Mouse (Mus musculus): ENCODE results near the gene Mtr. TPM values are rescaled to one million over a fixed set of nuclear protein-coding genes. Genes with fewer than 3 reads are reported as not detected.

Gene Mtr
- 3.5 and 4.0 TPM in 2 replicates for polyA plus RNA-seq (2012; rRNA removed)
- polyA plus RNA-seq (2014; fragmentation: Nextera tagmentation; extraction: Ambion mirVana), result 9.6 and 11.7 TPM in 2 replicates

- H3K27ac ChIP-seq, result peak within 1 kb of the TSS; percentile 78
- peak within 1 kb of the TSS; percentile 92 for H3K4me2 ChIP-seq (ENCODE audit: low read depth)
- H3K27me3 ChIP-seq (ENCODE audit: control insufficient read depth, insufficient read depth, low read length), result no peaks in the 10 kb centered on the region
- peak within 1 kb of the TSS; percentile 84 to 92 for H3K4me3 ChIP-seq (ENCODE audit: insufficient read depth in 1 of 2, low read depth in 2 of 2, low read length in 2 of 2)
- peaks cover 4% of the 10 kb centered on the region; the same call in 1 of the 2 replicates for H3K36me3 ChIP-seq (replicated peaks; ENCODE audit: control insufficient read depth, insufficient read depth, low read depth)
- DNase-seq (ENCODE audit: low read depth in 3 of 3, low spot score in 3 of 3), result peak; percentile 89 to 93 (median 90)
- WGBS (ENCODE audit: insufficient replicate concordance), result under 1% methylated on average over 69 of the region's 69 CpGs
- peak within 1 kb of the TSS; percentile 75 for H3K9ac ChIP-seq (replicated peaks)
- TF ChIP-seq CTCF (IDR thresholded peaks at IDR 0.05; ENCODE audit: low read depth), result no peak
- TF ChIP-seq EP300 (IDR thresholded peaks at IDR 0.05; ENCODE audit: low read depth), result no peak
- H3K4me1 ChIP-seq (replicated peaks; ENCODE audit: control insufficient read depth in 2 of 2, insufficient read depth in 2 of 2, low read length in 1 of 2), result peaks cover 13 to 18% of the 10 kb centered on the region in 2 experiments
- ATAC-seq (ENCODE audit: insufficient read depth), result peak; percentile 99
- H3K9me3 ChIP-seq (ENCODE audit: control insufficient read depth, low read length), result no peaks in the 10 kb centered on the region; the same call in 1 of the 2 replicates
Measured at GRCm38 (mm10) chr13:12257391-12258380, at the start of gene Mtr. Gene Mtr, minus strand, starts transcription at chr13:12258113.

- no peak for TF ChIP-seq CTCF (IDR thresholded peaks at IDR 0.05; ENCODE audit: low read depth)
- no peak for TF ChIP-seq EP300 (IDR thresholded peaks at IDR 0.05; ENCODE audit: low read depth)
- H3K9ac ChIP-seq (replicated peaks), result no peak overlapping the region
- H3K36me3 ChIP-seq (replicated peaks; ENCODE audit: control insufficient read depth, insufficient read depth, low read depth), result no peaks in the 10 kb centered on the region
- H3K27ac ChIP-seq, result no peak overlapping the region
- ATAC-seq (ENCODE audit: insufficient read depth) (no peak), DNase-seq (ENCODE audit: low read depth in 3 of 3, low spot score in 3 of 3) (no peak)
- H3K27me3 ChIP-seq (ENCODE audit: control insufficient read depth, insufficient read depth, low read length), result no peaks in the 10 kb centered on the region
- no peak overlapping the region for H3K4me3 ChIP-seq (ENCODE audit: insufficient read depth in 1 of 2, low read depth in 2 of 2, low read length in 2 of 2)
- no peaks in the 10 kb centered on the region for H3K9me3 ChIP-seq (ENCODE audit: control insufficient read depth, low read length)
- H3K4me2 ChIP-seq (ENCODE audit: low read depth), result no peak overlapping the region
- WGBS (ENCODE audit: insufficient replicate concordance), result 30% methylated on average over 4 of the region's 4 CpGs
- no peaks in the 10 kb centered on the region for H3K4me1 ChIP-seq (replicated peaks; ENCODE audit: control insufficient read depth in 2 of 2, insufficient read depth in 2 of 2, low read length in 1 of 2)
Measured at GRCm38 (mm10) chr13:12307286-12307685, 49.4 kb upstream of the Mtr start.

GRCm38 (mm10) chr13:12305540-12305939, 47.6 kb upstream of the Mtr start:
- Histone ChIP-seq H3K27me3 (ENCODE audit: control insufficient read depth, insufficient read depth, low read length) (no peaks in the 10 kb centered on the region), H3K4me1 (replicated peaks; ENCODE audit: control insufficient read depth in 2 of 2, insufficient read depth in 2 of 2, low read length in 1 of 2) (no peaks in the 10 kb centered on the region), H3K4me3 (ENCODE audit: insufficient read depth in 1 of 2, low read depth in 2 of 2, low read length in 2 of 2) (no peak overlapping the region), H3K4me2 (ENCODE audit: low read depth) (no peak overlapping the region), H3K9me3 (ENCODE audit: control insufficient read depth, low read length) (no peaks in the 10 kb centered on the region), H3K9ac (replicated peaks) (no peak overlapping the region), H3K27ac (no peak overlapping the region), H3K36me3 (replicated peaks; ENCODE audit: control insufficient read depth, insufficient read depth, low read depth) (no peaks in the 10 kb centered on the region)
- TF ChIP-seq EP300 (IDR thresholded peaks at IDR 0.05; ENCODE audit: low read depth) (no peak), CTCF (IDR thresholded peaks at IDR 0.05; ENCODE audit: low read depth) (no peak)
- no peak for DNase-seq (ENCODE audit: low read depth in 3 of 3, low spot score in 3 of 3)
- ATAC-seq (ENCODE audit: insufficient read depth), result no peak
- 53% methylated on average over 8 of the region's 8 CpGs for WGBS (ENCODE audit: insufficient replicate concordance)

GRCm38 (mm10) chr13:12304991-12305390, 47.1 kb upstream of the Mtr start:
- no peak overlapping the region for H3K4me3 ChIP-seq (ENCODE audit: insufficient read depth in 1 of 2, low read depth in 2 of 2, low read length in 2 of 2)
- H3K36me3 ChIP-seq (replicated peaks; ENCODE audit: control insufficient read depth, insufficient read depth, low read depth), result no peaks in the 10 kb centered on the region
- H3K4me1 ChIP-seq (replicated peaks; ENCODE audit: control insufficient read depth in 2 of 2, insufficient read depth in 2 of 2, low read length in 1 of 2), result no peaks in the 10 kb centered on the region
- H3K9me3 ChIP-seq (ENCODE audit: control insufficient read depth, low read length), result no peaks in the 10 kb centered on the region
- no peak overlapping the region for H3K9ac ChIP-seq (replicated peaks)
- WGBS (ENCODE audit: insufficient replicate concordance), result 61% methylated on average over 5 of the region's 5 CpGs
- H3K27me3 ChIP-seq (ENCODE audit: control insufficient read depth, insufficient read depth, low read length), result no peaks in the 10 kb centered on the region
- TF ChIP-seq CTCF (IDR thresholded peaks at IDR 0.05; ENCODE audit: low read depth), result no peak
- no peak for TF ChIP-seq EP300 (IDR thresholded peaks at IDR 0.05; ENCODE audit: low read depth)
- DNase-seq (ENCODE audit: low read depth in 3 of 3, low spot score in 3 of 3), result no peak
- ATAC-seq (ENCODE audit: insufficient read depth), result no peak
- no peak overlapping the region for H3K27ac ChIP-seq
- no peak overlapping the region for H3K4me2 ChIP-seq (ENCODE audit: low read depth)

- DNase-seq (ENCODE audit: low read depth in 3 of 3, low spot score in 3 of 3), result no peak
- 51% methylated on average over 6 of the region's 6 CpGs for WGBS (ENCODE audit: insufficient replicate concordance)
- no peaks in the 10 kb centered on the region for H3K36me3 ChIP-seq (replicated peaks; ENCODE audit: control insufficient read depth, insufficient read depth, low read depth)
- H3K9me3 ChIP-seq (ENCODE audit: control insufficient read depth, low read length), result no peaks in the 10 kb centered on the region
- H3K4me3 ChIP-seq (ENCODE audit: insufficient read depth in 1 of 2, low read depth in 2 of 2, low read length in 2 of 2), result no peak overlapping the region
- TF ChIP-seq CTCF (IDR thresholded peaks at IDR 0.05; ENCODE audit: low read depth), result no peak
- H3K9ac ChIP-seq (replicated peaks), result no peak overlapping the region
- H3K4me2 ChIP-seq (ENCODE audit: low read depth), result no peak overlapping the region
- no peaks in the 10 kb centered on the region for H3K4me1 ChIP-seq (replicated peaks; ENCODE audit: control insufficient read depth in 2 of 2, insufficient read depth in 2 of 2, low read length in 1 of 2)
- ATAC-seq (ENCODE audit: insufficient read depth), result no peak
- H3K27me3 ChIP-seq (ENCODE audit: control insufficient read depth, insufficient read depth, low read length), result no peaks in the 10 kb centered on the region
- no peak overlapping the region for H3K27ac ChIP-seq
Measured at GRCm38 (mm10) chr13:12297777-12298176, 39.9 kb upstream of the Mtr start.
